Mouse (Mus musculus) skeletal muscle tissue, adult 2 months (tissue): ENCODE data around the gene Wfdc2.
"Not testable (repeated sequence)": the region's sequence is repeated elsewhere in the genome, so short reads cannot be mapped to it uniquely, and the experiment has no call there.

Experiments used
- DNase-seq: peaks from one replicate; pipeline ENCODE4 v3.0.0-alpha.2; 2012; ENCODE audit warnings: low read depth, low spot score

The Wfdc2 gene

DNA sequence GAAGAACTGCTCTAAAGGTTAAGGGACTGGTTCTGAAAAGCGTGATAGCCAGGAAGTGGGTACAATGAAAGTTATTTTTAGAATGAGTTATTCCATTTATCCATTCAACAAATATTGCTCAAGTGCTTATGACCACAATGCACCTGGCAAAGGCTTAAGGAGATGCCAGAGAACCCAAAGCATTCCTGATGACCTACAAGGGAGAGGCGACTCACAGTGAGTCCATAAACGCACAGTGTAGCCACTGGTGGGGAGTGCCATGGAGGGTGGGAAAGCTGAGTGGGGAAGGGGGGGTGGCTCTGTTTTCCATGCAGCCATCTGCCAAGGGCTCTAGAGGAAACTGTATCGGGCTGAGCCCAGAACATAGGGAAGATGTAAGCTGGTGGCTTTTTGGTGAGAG, 12.9 kb upstream of the Wfdc2 start:
- DNase-seq, result no peak

DNA sequence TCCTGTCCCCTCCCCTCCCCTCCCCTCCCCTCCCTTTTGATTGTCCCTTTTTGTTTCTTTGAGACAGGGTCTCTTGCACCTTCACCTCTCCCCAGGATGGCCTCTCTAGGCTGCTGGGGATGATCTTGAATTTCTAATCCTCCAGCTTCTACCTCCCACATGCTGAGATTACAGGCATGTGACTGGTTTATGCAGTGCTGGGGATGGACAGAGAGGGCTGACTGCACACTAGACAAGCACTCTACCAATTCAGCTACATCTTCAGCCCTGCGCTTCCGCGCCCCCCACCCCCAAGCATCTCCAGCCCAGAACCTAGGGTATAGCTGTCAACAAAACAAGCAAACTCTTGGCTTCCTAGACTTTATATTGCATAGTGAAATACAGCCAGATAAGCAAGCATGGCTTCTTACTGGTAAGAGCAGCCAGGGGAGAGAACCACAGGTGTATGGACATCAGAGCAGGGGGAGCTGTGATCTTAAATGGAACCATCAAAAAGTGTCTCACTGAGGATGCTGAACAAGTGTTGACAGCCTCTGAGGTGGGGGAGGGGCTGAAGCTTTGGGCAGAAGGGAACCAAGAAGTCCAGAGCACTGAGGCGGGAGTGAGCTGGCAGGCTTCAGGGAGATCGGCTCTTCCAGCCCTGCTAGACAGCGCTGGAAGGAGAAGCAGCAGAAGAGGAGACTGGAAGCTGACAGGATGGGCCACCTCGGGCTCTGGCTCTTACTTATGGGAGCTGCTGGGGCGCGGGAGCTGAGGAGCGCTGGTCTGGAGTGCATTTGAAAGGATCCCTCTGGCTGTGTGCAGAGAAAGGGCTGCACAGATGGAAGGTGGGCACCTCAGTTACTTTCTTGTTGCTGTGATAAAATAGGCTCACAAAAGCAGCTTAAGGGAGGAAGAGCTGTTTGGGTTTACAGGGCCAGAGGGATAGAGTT, 12.0 kb upstream of the Wfdc2 start:
- no peak for DNase-seq

DNA sequence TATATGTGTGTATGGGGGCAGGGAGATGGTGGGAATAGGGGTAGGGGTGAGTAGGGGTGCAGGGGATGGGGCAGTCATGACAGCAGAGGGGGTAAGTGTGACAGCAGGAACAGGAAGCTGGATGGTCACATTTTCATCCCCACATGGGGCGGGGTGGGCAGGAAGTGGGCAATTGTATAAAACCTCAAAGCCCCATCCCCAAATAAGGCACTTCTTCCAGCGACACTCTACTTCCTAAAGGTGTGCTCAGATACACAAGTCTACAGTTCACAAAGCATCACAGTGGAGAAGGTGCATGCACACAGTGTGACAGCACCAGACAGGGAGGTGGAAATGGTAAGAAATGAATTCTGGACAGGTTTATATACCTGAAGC, 11.3 kb upstream of the Wfdc2 start:
- DNase-seq, result no peak

DNA sequence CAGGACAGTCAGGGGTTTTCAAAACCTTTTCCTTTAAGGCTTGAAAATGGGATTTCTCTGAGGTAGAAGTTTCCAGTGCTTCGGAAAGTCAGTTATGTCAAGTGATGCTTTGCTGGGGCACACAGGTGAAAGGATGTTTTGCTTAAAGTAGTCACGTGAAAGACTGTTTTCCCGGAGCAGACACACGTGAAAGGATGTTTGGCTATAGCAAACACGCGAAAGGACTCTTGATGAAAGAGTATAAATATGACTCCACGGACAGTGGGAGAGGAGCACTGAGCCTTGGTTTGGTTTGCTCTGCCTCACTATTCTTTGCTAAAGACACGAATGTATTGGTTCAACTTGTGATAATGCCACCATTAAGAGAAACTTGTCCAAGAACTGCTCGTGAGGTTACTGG, 10.7 kb upstream of the Wfdc2 start:
- no peak for DNase-seq

DNA sequence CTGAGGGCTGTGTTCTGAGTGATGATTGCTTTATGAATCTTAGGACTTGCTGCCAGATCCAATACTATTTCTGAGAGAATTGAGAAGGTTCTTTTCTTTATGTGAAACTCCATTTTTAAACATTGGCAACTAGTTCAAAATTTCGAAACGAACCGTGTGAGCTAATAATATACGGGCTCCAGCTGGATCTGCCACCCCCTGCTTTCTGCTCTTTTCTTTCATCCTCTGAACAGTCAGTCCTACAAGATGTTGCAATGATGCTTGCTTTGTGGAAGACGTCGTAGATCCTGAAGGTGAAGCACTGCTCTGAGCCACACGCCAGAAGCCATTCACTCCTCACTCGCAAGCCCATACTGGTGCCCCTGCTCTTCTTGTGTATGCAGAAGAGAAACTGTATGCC, 3.8 kb upstream of the Wfdc2 start:
- no peak for DNase-seq

DNA sequence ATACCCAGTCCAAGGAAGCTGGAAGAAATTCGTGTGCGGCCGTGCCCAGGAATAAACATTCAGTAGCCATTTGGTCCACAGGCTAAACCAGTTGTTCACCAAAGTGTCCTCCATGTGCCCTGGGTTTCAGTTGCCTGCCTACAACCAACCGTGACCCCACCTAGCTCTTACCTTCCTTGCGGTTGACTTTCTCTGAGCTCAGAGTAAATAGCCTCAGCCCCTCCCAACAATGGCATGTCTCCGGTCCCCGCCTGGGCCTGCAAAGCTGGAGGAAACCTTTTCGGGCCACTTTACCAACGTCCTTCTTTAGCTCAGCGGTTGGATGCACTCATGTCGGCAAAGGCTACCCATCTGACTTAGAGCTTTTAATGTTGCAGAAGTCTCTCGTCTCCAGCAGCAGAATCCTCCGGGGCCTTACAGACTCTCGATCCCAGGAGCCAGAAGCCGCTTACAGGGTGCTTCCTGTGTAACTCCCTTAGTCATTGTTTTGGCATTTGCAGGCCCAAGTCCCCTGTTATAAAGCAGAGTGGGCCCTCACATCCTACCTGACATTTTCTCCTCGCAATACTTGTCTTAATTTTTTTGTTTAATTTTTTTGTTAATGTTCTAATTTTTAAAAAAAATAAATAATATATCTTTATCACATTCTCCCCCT, 3.1 kb upstream of the Wfdc2 start:
- DNase-seq, result no peak

DNA sequence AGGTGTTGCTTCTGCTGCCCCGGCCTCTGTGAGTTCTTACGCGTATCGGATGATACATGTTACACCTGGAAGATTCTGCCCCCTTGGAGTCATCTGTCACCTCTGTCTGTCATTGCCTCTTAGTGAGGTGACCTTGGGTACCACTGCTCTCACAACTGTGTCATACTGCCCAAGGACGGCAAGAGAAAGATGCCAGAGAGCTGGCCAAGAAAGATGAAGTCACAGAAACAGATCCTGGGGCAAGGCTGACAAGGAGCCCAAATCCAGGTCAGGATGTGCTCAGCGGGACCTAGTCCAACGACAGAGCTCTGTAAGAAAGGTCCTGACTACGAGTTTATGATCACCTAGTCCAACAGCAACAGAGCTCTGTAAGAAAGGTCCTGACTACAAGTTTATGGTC, 2.1 kb upstream of the Wfdc2 start:
- no peak for DNase-seq

DNA sequence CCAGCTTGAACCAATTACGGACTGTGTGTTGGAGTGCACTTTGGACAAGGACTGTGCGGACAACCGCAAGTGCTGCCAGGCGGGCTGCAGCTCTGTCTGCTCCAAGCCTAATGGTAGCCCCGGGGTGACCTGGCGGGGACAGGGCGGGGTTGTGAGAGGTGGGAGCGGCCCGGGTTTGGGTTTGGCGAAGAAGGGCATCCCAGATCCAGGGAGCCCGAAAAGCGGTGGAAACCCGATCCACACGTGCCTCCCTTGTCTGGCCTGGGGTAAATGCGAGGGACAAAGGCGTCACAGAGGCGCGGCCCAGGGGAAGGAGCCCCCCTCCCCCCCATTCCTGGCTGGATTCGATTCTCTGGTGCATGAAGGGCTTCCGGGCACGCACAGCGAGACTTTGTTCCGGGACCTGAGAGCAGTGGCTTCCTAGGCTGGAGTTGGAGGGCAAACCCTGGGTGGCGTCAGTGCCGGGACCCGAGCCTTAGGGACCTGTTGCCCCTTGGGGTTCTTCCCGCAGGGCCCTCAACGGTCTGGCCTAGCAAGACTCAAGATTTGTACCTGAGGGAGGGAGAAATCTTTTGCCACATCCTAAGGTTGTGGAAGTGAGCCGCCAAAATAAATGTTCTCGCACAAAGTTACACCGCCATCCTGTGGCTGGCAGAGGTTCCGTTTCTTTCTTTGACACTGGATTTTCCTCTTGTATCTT, 1.3 kb downstream of the Wfdc2 start:
- DNase-seq, result no peak

DNA sequence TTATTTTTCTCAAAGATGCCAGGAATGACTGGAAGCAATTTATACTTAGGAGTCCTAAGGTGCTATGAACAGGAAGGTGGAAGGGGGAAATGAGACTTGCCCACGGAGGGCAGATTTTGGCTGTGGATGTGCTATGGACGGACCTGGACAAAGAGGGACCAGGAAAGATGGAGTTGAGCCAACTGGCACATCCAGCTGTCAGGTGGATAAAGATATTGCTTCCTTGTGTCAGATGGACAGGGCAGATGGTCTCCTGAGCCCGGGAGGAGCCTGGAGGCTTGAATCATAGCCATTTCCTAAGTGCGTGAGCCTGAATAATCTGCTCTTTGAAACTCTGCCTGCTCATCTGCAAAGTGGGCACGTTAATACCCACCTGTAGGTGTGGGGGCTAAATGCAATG, 2.1 kb downstream of the Wfdc2 start:
- DNase-seq, result no peak

DNA sequence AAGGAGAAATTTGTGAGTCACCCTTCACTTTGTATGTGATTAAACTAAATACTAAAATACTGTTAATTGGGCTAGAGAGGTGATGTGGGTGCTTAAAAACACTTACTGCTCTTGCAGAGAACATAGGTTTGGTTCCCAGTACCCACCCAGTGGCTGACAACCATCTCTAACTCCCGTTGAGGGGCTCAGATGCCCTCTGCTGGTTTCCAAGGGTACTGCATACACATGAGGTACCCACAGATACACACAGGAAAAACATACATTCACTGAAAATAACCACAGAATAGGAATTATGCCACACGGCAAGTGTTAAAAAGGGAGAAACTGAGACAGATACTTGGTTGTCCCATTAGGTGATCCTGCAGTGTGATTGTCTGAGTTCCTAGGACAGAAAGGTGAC, 4.8 kb downstream of the Wfdc2 start:
- DNase-seq, result no peak

DNA sequence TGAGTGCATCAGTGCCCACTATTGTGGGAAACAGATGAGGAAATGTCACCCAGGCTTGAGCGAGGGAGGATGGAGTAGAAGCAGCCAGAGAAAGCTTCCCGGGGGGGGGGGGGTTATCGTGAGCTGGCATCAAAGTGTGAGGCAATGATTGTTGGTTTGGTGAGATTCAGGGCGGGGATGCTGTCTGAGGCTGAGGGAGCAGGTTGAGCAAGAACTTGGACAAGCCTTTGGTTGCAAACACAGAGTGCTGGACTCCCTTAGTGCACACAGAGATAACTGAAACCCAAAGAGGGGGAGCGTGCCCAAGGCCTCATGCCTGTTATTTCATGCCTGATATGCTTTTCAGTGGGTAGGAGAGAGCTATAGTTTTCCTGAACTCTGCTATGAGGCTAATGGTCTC, 5.2 kb downstream of the Wfdc2 start:
- no peak for DNase-seq

DNA sequence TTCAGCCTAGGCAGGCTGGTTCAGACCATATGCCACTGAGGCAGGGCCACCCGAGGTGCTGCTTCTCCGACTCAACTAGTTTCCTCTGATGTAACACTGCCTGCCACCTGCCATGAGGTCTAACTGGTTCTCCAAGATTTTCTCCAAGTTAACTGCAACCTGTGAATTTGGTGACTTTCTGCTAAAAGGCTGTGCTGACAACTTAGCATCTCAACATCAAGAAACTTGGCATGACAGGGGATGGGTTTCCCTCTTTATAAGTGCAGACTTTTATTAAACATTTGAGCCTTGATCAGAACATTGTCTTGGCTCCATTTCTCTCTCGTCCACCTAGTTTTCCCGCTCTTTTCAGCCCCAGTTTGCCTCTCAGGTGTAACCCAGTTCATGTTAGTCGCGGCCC, 11.1 kb downstream of the Wfdc2 start, which contains the start of gene Spint3:
Spint3 (minus strand) TSS at position 101 of the 400 bp plus-strand sequence.
- DNase-seq, result not testable (repeated sequence)

DNA sequence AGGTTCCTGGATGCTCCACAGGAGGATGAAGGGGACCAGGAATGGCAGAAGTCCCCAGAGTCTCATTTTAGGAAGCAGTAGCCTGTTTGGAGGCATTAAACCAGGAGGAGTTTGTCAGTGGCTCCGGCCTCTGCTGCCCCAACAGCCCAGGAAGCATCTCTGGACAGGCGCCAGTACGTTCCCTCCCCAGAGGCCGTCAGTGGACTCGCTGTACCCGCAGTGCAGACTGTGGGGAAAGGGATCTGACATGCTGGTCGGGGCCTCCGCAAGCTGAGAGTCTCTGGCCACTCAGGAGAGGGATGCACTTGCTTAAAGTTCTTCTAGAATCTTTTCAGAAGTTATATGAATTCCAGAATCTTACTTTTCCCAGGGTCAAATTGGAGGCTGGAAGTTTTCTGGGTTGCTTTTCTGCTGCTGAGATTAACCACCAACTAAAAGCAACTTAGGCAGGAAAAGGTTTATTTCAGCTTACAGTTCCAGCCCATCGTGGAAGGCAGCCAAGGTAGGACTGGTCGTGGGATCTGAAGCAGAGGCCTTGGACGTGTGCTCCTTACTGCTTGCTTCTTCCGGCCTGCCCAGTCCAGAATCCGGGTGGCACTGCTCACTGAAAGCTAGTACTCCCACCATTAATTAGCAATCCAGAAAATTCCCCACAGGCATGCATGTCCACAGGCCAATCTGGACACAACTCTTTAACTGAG, 23.0 kb downstream of the Wfdc2 start, which contains the start of gene Wfdc6a:
Wfdc6a (minus strand) TSS at position 423 of the 701 bp plus-strand sequence.
- DNase-seq, result peak; percentile 5

DNA sequence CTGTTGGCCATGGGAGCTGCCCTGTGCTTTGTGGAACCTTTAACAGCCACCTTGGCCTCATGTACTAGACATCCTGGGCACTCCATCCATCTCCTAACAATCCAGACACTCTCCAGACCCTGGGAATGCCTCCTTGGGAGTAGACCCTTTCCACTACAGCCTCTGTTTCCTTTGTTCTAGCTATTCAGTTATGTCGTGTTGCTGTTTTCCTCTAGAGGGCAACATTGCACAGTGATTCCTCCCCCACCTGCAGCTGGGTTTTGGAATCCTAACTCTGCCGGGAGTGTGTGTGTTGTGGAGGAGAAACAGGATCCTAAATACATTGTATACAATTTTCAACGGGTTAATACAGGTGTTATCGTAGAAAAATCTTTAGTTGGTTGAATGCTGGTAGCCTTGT, 29.8 kb downstream of the Wfdc2 start:
- DNase-seq, result no peak

DNA sequence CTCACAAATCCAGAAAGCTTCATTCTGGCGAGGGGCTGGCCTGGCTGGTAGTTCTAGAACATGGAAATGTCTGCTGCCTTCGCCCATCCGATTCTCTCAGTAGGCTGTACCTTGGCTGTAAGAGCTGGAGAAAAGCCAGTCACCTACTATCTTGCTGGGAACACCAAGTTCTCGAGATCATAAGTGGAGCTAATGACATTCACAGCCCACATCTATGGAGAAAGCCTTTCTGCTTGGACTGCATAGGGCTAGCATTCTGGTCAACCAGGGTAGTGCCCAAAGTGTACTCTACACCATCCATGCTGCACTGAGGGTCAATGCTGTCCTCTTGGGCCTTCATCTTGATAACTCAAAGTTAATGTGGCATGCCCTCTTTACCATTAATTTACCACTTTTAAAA, 31.3 kb downstream of the Wfdc2 start, which contains the start of gene Eppin:
Eppin (minus strand) TSS at position 101 of the 400 bp plus-strand sequence.
- no peak for DNase-seq

DNA sequence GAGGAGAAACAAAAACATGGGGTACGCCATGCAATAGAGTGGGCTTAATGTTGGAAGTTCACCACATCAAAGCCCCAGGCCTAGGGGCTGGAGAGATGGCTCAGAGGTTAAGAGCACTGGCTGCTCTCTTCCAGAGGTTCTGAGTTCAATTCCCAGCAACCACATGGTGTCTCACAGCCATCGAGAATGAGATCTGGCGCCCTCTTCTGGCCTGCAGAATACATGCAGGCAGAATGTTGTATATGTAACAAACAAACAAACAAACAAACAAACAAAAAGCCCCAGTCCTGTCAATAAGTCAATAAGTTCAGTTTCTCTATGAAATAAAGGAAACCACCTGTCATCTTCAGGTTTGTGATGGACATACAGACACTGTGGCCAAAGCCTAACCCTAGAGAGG, 38.0 kb downstream of the Wfdc2 start:
- DNase-seq, result no peak

DNA sequence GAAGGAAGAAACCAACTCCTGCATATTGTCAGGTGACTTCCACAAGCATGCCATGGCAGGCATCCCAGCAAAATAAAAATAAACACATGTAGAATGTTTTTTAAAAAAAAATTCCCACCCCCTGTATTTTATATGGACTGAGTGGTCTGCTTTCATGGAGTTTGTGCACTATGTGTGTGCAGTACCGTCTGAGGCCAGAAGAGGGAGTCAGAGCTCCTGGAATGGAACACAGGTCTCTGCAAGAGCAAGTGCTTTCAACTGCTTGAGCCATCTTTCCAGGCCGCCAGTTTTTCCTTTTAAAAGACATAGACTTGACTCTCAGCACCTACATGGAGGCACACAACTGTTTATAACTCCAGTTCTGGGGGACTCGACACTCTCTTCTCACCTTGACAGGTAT, 41.3 kb downstream of the Wfdc2 start:
- no peak for DNase-seq

DNA sequence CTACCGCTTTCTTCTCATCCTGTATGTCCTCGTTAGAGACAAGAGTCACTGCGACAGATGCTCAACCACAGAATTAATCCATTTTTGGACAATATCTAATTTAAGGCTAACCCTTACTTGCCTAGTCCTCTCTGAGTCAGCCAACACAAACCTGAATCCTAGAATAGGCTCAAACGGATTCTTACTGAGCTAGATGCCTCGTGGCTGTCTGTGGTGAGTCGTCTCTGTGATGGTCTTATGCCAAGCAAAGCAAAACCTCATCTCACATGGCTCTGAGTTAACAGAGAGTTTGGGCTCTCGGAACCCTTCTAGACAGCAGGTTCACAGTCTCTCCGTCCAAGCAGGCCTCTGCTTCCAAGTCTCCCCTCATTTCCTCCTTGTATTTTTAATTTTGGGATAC, 42.2 kb downstream of the Wfdc2 start:
- no peak for DNase-seq

DNA sequence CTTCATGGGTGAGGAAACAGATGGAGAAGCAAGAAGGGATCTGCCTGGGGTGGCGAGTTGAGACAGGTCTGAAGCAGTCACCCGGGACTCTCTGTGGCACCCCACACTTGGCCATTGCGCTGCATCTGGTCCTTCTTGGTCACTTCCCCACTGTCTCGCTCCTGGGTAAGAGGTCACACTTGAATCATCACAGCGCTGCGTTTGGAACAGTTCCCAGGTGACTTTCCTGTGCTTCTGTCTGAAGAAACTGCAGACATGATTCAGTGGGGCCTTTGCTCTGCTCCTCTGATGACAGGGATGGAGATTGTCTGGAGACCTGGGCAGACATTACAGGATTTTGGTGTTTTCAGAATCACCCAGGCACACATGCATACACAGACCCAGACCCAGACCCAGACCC, 46.6 kb downstream of the Wfdc2 start:
- no peak for DNase-seq

DNA sequence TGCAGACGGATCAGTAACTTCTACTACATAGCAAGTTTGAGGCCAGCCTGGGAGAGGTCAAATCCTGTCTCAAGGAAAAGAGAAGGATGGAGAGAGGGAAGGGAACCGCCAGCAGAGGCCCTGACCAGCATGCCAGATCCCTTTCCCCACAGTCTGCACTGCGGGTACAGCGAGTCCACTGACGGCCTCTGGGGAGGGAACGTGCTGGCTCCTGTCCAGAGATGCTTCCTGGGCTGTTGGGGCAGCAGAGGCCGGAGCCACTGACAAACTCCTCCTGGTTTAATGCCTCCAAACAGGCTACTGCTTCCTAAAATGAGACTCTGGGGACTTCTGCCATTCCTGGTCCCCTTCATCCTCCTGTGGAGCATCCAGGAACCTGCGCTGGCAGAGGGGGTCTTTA, 51.3 kb downstream of the Wfdc2 start, which contains the start of the genes Wfdc6b and Wfdc8:
Wfdc6b (plus strand) TSS at position 52 of the 400 bp plus-strand sequence.
Wfdc8 (minus strand) TSS at position 156 of the 400 bp plus-strand sequence.
- DNase-seq, result not testable (repeated sequence)

DNA sequence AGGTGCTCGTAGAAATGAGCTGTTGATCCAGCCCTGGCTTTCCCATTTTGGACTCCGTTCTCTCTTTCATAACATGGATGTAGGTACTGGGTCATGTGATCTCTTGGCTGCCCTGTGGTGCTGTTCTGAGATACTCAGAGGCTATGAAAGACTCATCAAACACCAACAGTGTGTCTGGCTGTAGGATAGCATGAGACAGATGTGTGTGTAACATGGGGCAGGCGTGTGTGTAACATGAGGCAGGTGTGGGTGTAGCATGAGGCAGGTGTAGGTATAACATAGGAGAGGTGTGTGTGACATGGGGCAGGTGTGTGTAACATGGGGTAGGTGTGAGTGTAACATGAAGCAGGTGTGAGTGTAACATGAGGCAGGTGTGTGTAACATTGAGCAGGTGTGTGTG, 53.2 kb downstream of the Wfdc2 start:
- no peak for DNase-seq
